Mouse (Mus musculus) fat pad, adult 2 months (tissue): ENCODE data around the gene Grip1.

Experiments used
- DNase-seq: peaks from one replicate; pipeline ENCODE4 v3.0.0-alpha.2; 2011; ENCODE audit warnings: low read depth, low spot score; ENCODE audit errors: extremely low read depth

Gene Grip1

GRCm38 (mm10) chr10:119453431-119454105 lies at the start of gene Grip1:
Grip1 (plus strand) TSS chr10:119453830.
- no peak for DNase-seq

GRCm38 (mm10) chr10:119405103-119405502 lies 48.5 kb upstream of the Grip1 start:
- DNase-seq, result no peak

- no peak for DNase-seq
Measured at GRCm38 (mm10) chr10:119405612-119406011, 48.0 kb upstream of the Grip1 start.

GRCm38 (mm10) chr10:119408327-119408726 lies 45.3 kb upstream of the Grip1 start:
- no peak for DNase-seq

GRCm38 (mm10) chr10:119413238-119413637 lies 40.4 kb upstream of the Grip1 start:
- no peak for DNase-seq

- no peak for DNase-seq
Measured at GRCm38 (mm10) chr10:119415106-119415505, 38.5 kb upstream of the Grip1 start.

- DNase-seq, result no peak
Measured at GRCm38 (mm10) chr10:119421418-119421817, 32.2 kb upstream of the Grip1 start.

- DNase-seq, result no peak
Measured at GRCm38 (mm10) chr10:119423821-119424534, 29.7 kb upstream of the Grip1 start.

- DNase-seq, result no peak
Measured at GRCm38 (mm10) chr10:119427653-119428052, 26.0 kb upstream of the Grip1 start.

GRCm38 (mm10) chr10:119428106-119428505 lies 25.5 kb upstream of the Grip1 start:
- DNase-seq, result no peak

GRCm38 (mm10) chr10:119430240-119430639 lies 23.4 kb upstream of the Grip1 start:
- no peak for DNase-seq

GRCm38 (mm10) chr10:119431801-119432200 lies 21.8 kb upstream of the Grip1 start:
- no peak for DNase-seq

- DNase-seq, result no peak
Measured at GRCm38 (mm10) chr10:119435818-119436217, 17.8 kb upstream of the Grip1 start.

- DNase-seq, result no peak
Measured at GRCm38 (mm10) chr10:119437319-119437718, 16.3 kb upstream of the Grip1 start.

GRCm38 (mm10) chr10:119441743-119442142 lies 11.9 kb upstream of the Grip1 start:
- no peak for DNase-seq

GRCm38 (mm10) chr10:119447392-119447914 lies 6.2 kb upstream of the Grip1 start:
- DNase-seq, result no peak

GRCm38 (mm10) chr10:119447930-119448329 lies 5.7 kb upstream of the Grip1 start:
- DNase-seq, result no peak

GRCm38 (mm10) chr10:119452698-119453097 lies 932 bp upstream of the Grip1 start:
- DNase-seq, result no peak

- DNase-seq, result no peak
Measured at GRCm38 (mm10) chr10:119454106-119454667, 557 bp downstream of the Grip1 start.

- DNase-seq, result no peak
Measured at GRCm38 (mm10) chr10:119454668-119455542, 1.3 kb downstream of the Grip1 start.

- no peak for DNase-seq
Measured at GRCm38 (mm10) chr10:119455543-119455940, 1.9 kb downstream of the Grip1 start.
